Mouse (Mus musculus): ENCODE measurements around the gene Slc30a2. TPM values are rescaled to one million over a fixed set of nuclear protein-coding genes. Genes with fewer than 3 reads are reported as not detected.

The Slc30a2 gene
- polyA plus RNA-seq, 1 experiment from 2014 or later = 0.10 TPM

DNA sequence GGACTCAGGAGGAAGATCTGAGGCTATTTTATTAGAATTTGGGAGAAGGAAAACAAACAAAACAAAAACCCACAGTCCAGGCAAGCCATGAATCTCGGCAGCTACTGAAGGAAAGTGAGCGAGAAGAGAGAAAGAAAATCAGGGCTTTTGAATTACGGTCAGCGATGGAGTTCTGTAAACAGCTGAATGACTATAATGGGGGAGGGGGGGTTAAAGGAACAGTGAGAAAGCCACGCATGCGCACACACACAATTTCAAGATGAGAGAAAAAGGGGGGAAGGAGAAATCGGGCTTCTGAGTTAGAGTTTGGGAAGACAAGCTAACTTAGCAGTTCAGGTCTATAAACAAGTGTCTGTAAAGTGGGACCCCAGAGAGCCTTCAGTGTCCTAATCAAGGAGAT is 9.9 kb downstream of the Slc30a2 start:
- DNase-seq (ENCODE audit: low spot score) = no peak
- Histone ChIP-seq H3K9me3 (replicated peaks) (no peaks in the 10 kb centered on the region), H3K4me3 (no peak overlapping the region), H3K27me3 (ENCODE audit: low read depth, poor library complexity, severe bottlenecking) (peaks cover 17% of the 10 kb centered on the region), H3K4me1 (peaks cover 27% of the 10 kb centered on the region), H3K36me3 (no peaks in the 10 kb centered on the region), H3K27ac (replicated peaks) (no peak overlapping the region)
- WGBS = 87% methylated on average over 7 of the region's 7 CpGs

GRCm38 (mm10) chr4:134353527-134354409 is 10.8 kb downstream of the Slc30a2 start:
- Histone ChIP-seq H3K27me3 (ENCODE audit: low read depth, poor library complexity, severe bottlenecking) (peaks cover 26% of the 10 kb centered on the region), H3K4me3 (no peak overlapping the region), H3K9me3 (replicated peaks) (no peaks in the 10 kb centered on the region), H3K36me3 (no peaks in the 10 kb centered on the region), H3K4me1 (peaks cover 27% of the 10 kb centered on the region), H3K27ac (replicated peaks) (no peak overlapping the region)
- WGBS = 71% methylated on average over 5 of the region's 5 CpGs
- DNase-seq (ENCODE audit: low spot score) = no peak

- no peaks in the 10 kb centered on the region for H3K36me3 ChIP-seq
- peaks cover 33% of the 10 kb centered on the region for H3K27me3 ChIP-seq (ENCODE audit: low read depth, poor library complexity, severe bottlenecking)
- no peaks in the 10 kb centered on the region for H3K9me3 ChIP-seq (replicated peaks)
- no peak overlapping the region for H3K4me3 ChIP-seq
- no peak overlapping the region for H3K27ac ChIP-seq (replicated peaks)
- WGBS = 62% methylated on average over 16 of the region's 16 CpGs
- peaks cover 27% of the 10 kb centered on the region for H3K4me1 ChIP-seq
- no peak for DNase-seq (ENCODE audit: low spot score)
Measured at GRCm38 (mm10) chr4:134355841-134356452, 13.0 kb downstream of the Slc30a2 start.

- Histone ChIP-seq H3K9me3 (replicated peaks) (no peaks in the 10 kb centered on the region), H3K27me3 (ENCODE audit: low read depth, poor library complexity, severe bottlenecking) (peaks cover 35% of the 10 kb centered on the region), H3K4me3 (peak overlapping the region; percentile 40), H3K27ac (replicated peaks) (peak overlapping the region; percentile 50; the same call in 1 of the 2 replicates), H3K4me1 (peaks cover 19% of the 10 kb centered on the region), H3K36me3 (no peaks in the 10 kb centered on the region)
- peak; percentile 73 for DNase-seq (ENCODE audit: low spot score)
- 23% methylated on average over 22 of the region's 22 CpGs for WGBS
Measured at GRCm38 (mm10) chr4:134356591-134357460, 13.8 kb downstream of the Slc30a2 start.

DNA sequence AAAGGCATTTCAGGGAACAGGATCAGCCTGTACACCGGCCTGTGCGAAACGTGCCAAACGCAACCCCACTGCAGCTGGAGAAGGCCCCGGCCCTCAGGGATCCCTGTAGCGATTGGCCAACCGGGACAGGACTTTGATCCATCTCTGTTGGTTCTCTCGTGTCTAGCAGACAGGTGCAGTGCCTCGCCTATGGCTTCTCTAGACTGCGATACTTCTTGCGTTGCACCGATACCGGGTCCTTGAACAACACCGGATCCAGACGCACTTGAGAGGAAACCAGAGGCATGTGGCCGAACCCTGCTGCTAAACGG is 14.4 kb downstream of the Slc30a2 start:
- peak; percentile 17 for DNase-seq (ENCODE audit: low spot score)
- Histone ChIP-seq H3K4me3 (peak overlapping the region; percentile 40), H3K27ac (replicated peaks) (peak overlapping the region; percentile 50; the same call in 1 of the 2 replicates), H3K36me3 (no peaks in the 10 kb centered on the region), H3K9me3 (replicated peaks) (no peaks in the 10 kb centered on the region), H3K4me1 (peaks cover 14% of the 10 kb centered on the region), H3K27me3 (ENCODE audit: low read depth, poor library complexity, severe bottlenecking) (peaks cover 41% of the 10 kb centered on the region)
- WGBS = 30% methylated on average over 17 of the region's 17 CpGs

DNA sequence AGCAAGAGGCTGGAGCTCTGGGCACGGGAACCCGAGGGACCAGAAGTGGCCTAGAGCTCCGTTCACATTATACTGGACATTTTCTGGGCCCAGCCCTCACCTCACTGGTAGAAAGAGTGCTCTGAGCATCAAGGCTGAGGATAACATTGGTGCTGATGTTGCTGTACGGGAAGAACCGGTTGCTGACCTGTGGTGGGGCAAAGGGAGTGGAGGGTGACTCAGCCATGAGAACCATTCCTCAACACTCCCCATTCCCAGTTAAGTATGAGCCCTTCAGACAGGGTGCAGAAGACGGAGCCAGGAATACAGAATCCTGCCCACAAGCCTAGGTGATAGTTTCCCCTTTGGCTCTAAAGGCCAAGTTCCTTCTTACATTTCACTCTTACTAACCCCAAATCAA is 16.7 kb downstream of the Slc30a2 start:
- no peak for DNase-seq (ENCODE audit: low spot score)
- Histone ChIP-seq H3K36me3 (no peaks in the 10 kb centered on the region), H3K9me3 (replicated peaks) (no peaks in the 10 kb centered on the region), H3K4me1 (peaks cover 18% of the 10 kb centered on the region), H3K27ac (replicated peaks) (no peak overlapping the region), H3K27me3 (ENCODE audit: low read depth, poor library complexity, severe bottlenecking) (peaks cover 63% of the 10 kb centered on the region), H3K4me3 (no peak overlapping the region)
- 85% methylated on average over 6 of the region's 6 CpGs for WGBS

GRCm38 (mm10) chr4:134361215-134361614 is 18.2 kb downstream of the Slc30a2 start:
- WGBS = 49% methylated on average over 5 of the region's 5 CpGs
- H3K36me3 ChIP-seq = no peaks in the 10 kb centered on the region
- H3K27ac ChIP-seq (replicated peaks) = no peak overlapping the region
- peaks cover 18% of the 10 kb centered on the region for H3K4me1 ChIP-seq
- H3K9me3 ChIP-seq (replicated peaks) = no peaks in the 10 kb centered on the region
- H3K27me3 ChIP-seq (ENCODE audit: low read depth, poor library complexity, severe bottlenecking) = peaks cover 72% of the 10 kb centered on the region
- no peak for DNase-seq (ENCODE audit: low spot score)
- H3K4me3 ChIP-seq = no peak overlapping the region

GRCm38 (mm10) chr4:134362124-134362523 is 19.1 kb downstream of the Slc30a2 start:
- 74% methylated on average over 9 of the region's 9 CpGs for WGBS
- H3K27me3 ChIP-seq (ENCODE audit: low read depth, poor library complexity, severe bottlenecking) = peaks cover 78% of the 10 kb centered on the region
- no peak overlapping the region for H3K27ac ChIP-seq (replicated peaks)

DNA sequence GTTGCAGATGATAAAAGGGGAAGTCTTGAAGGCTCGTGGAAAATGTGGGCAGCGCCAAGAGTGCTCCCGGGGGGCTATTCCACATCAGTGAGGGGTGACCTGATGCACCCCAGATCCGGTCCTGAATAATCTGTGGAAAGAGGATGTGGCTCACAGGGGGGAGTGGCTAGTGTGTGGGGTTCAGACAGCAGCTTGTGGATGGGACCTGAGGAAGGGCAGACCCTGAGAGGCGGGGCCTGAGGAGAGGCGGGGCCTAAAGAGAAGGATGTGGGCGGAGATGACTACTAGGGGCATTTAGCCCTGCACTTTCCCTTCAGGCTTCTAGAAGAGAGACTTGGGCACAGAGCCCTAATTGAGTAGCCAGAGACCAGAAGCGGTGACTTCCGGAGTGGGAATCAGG is 19.6 kb downstream of the Slc30a2 start:
- 29% methylated on average over 9 of the region's 9 CpGs for WGBS
- Histone ChIP-seq H3K27me3 (ENCODE audit: low read depth, poor library complexity, severe bottlenecking) (peaks cover 78% of the 10 kb centered on the region), H3K36me3 (no peaks in the 10 kb centered on the region), H3K27ac (replicated peaks) (no peak overlapping the region), H3K4me3 (peak overlapping the region; percentile 2; the same call in 1 of the 2 replicates), H3K9me3 (replicated peaks) (no peaks in the 10 kb centered on the region), H3K4me1 (peaks cover 11% of the 10 kb centered on the region)
- DNase-seq (ENCODE audit: low spot score) = no peak

More at GRCm38 (mm10) chr4:134362124-134362523, 19.1 kb downstream of the Slc30a2 start:
- Histone ChIP-seq H3K4me1 (peaks cover 15% of the 10 kb centered on the region), H3K4me3 (no peak overlapping the region), H3K9me3 (replicated peaks) (no peaks in the 10 kb centered on the region), H3K36me3 (no peaks in the 10 kb centered on the region)
- DNase-seq (ENCODE audit: low spot score) = no peak

GRCm38 (mm10) chr4:134365280-134365679 is 22.3 kb downstream of the Slc30a2 start:
- no peak overlapping the region for H3K27ac ChIP-seq (replicated peaks)
- H3K9me3 ChIP-seq (replicated peaks) = no peaks in the 10 kb centered on the region
- 50% methylated on average over 5 of the region's 5 CpGs for WGBS
- H3K4me3 ChIP-seq = no peak overlapping the region
- H3K27me3 ChIP-seq (ENCODE audit: low read depth, poor library complexity, severe bottlenecking) = peaks cover 85% of the 10 kb centered on the region
- peaks cover 8% of the 10 kb centered on the region for H3K4me1 ChIP-seq
- DNase-seq (ENCODE audit: low spot score) = no peak
- H3K36me3 ChIP-seq = no peaks in the 10 kb centered on the region

DNA sequence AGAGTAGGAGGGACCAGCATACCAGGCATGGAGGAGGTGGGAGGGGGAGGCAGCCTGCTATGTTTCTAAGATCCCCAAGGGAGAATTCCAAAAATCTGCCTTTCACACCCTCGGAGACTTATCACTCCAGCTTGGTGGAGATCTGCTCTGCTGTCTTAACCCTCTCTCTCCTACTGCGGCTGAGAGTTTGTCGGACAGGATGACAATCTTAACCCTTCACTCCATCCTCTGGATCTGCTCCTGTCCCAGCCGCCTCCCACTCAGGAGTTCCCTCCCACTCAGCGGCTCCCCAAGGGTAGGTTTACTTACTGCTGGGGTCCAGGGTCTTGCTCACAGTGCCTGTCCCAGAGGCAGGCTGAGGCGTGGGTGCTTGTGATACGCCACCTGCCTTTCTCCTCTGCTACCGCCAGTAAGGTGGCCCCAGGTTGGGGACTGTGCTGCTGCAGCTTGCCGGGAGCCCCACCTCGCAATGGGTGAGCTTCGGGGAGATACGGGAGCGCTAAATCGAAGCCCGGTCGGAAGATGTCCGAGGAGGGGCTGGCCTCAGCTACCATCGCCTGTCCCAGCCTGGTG is 27.8 kb downstream of the Slc30a2 start:
- 2% methylated on average over 18 of the region's 18 CpGs for WGBS
- DNase-seq (ENCODE audit: low spot score) = peak; percentile 28
- Histone ChIP-seq H3K36me3 (no peaks in the 10 kb centered on the region), H3K27me3 (ENCODE audit: low read depth, poor library complexity, severe bottlenecking) (peaks cover 81% of the 10 kb centered on the region), H3K4me1 (peaks cover 23% of the 10 kb centered on the region), H3K9me3 (replicated peaks) (no peaks in the 10 kb centered on the region), H3K4me3 (peak overlapping the region; percentile 65), H3K27ac (replicated peaks) (no peak overlapping the region)

GRCm38 (mm10) chr4:134371316-134371855 is 28.4 kb downstream of the Slc30a2 start:
- peak; percentile 44 for DNase-seq (ENCODE audit: low spot score)
- Histone ChIP-seq H3K4me1 (peaks cover 23% of the 10 kb centered on the region), H3K27me3 (ENCODE audit: low read depth, poor library complexity, severe bottlenecking) (peaks cover 75% of the 10 kb centered on the region), H3K36me3 (no peaks in the 10 kb centered on the region), H3K4me3 (peak overlapping the region; percentile 65), H3K9me3 (replicated peaks) (no peaks in the 10 kb centered on the region), H3K27ac (replicated peaks) (no peak overlapping the region)
- WGBS = under 1% methylated on average over 17 of the region's 17 CpGs
